Mouse (Mus musculus) embryonic fibroblast, embryonic 13.5 days (primary cell): Measurements from ENCODE around the gene Ankrd28. TPM values are rescaled to one million over a fixed set of nuclear protein-coding genes. Genes with fewer than 3 reads are reported as not detected.

Experiments
- H3K27ac ChIP-seq: 2 replicates; pipeline ENCODE4 v1.5.1; 2012; ENCODE audit warnings: low read length, control low read depth, inconsistent platforms; ENCODE audit not compliant: insufficient read depth
- H3K4me1 ChIP-seq: 2 replicates; pipeline ENCODE4 v1.6.1; 2011; ENCODE audit warnings: low read length; ENCODE audit not compliant: control insufficient read depth, insufficient read depth
- H3K4me3 ChIP-seq: 2 replicates; pipeline ENCODE4 v1.5.1; 2011; ENCODE audit warnings: mild to moderate bottlenecking, control low read depth, low read length; ENCODE audit not compliant: insufficient read depth
- CTCF ChIP-seq: IDR thresholded peaks from 2 replicates; pipeline ENCODE4 v1.5.1; 2011; ENCODE audit warnings: mild to moderate bottlenecking, control low read depth, low read length, moderate library complexity, borderline replicate concordance; ENCODE audit not compliant: insufficient read depth
- POLR2A ChIP-seq: IDR thresholded peaks from 2 replicates; pipeline ENCODE4 v1.6.1; 2011; ENCODE audit warnings: low read depth, mild to moderate bottlenecking, control low read depth, low read length, moderate library complexity
- polyA plus RNA-seq: library from polyadenylated mRNA; stranded (reverse); fragments of >200 nt; gene quantifications from 2 replicates; pipeline ENCODE4 v1.2.4, GENCODE M21; 2011; ENCODE audit warnings: low read depth; ENCODE audit not compliant: missing spikeins, insufficient read length

The Ankrd28 gene
- polyA plus RNA-seq, 1 experiment, result 57.5 TPM

GRCm38 (mm10) chr14:31661671-31662554 is 168.5 kb downstream of the Ankrd28 start:
- H3K4me3 ChIP-seq, result peak overlapping the region; percentile 8
- TF ChIP-seq CTCF (no peak), POLR2A (peak; percentile 69)
- peaks cover 41% of the 10 kb centered on the region for H3K4me1 ChIP-seq
- peak overlapping the region; percentile 99 for H3K27ac ChIP-seq

GRCm38 (mm10) chr14:31660312-31661093 is 169.9 kb downstream of the Ankrd28 start:
- H3K27ac ChIP-seq, result peak overlapping the region; percentile 99
- H3K4me1 ChIP-seq, result peaks cover 39% of the 10 kb centered on the region
- no peak for TF ChIP-seq CTCF
- TF ChIP-seq POLR2A, result no peak
- no peak overlapping the region for H3K4me3 ChIP-seq

GRCm38 (mm10) chr14:31659501-31660181 is 170.8 kb downstream of the Ankrd28 start:
- Histone ChIP-seq H3K4me3 (no peak overlapping the region), H3K4me1 (peaks cover 31% of the 10 kb centered on the region), H3K27ac (peak overlapping the region; percentile 99)
- TF ChIP-seq CTCF (no peak), POLR2A (0 out of 2 replicates have a peak, but pooled peaks have one; percentile 16)

GRCm38 (mm10) chr14:31658126-31658680 is 172.2 kb downstream of the Ankrd28 start:
- TF ChIP-seq CTCF (no peak), POLR2A (no peak)
- Histone ChIP-seq H3K4me1 (peaks cover 19% of the 10 kb centered on the region), H3K27ac (no peak overlapping the region), H3K4me3 (no peak overlapping the region)

- peaks cover 14% of the 10 kb centered on the region for H3K4me1 ChIP-seq
- peak overlapping the region; percentile 19; the same call in 1 of the 2 replicates for H3K27ac ChIP-seq
- H3K4me3 ChIP-seq, result no peak overlapping the region
- TF ChIP-seq POLR2A (no peak), CTCF (no peak; the same call in 1 of the 2 replicates)
These were observed 173.4 kb downstream of the Ankrd28 start for GRCm38 (mm10) chr14:31656857-31657645.

- Histone ChIP-seq H3K4me3 (no peak overlapping the region), H3K27ac (no peak overlapping the region), H3K4me1 (peaks cover 14% of the 10 kb centered on the region)
- TF ChIP-seq POLR2A, result no peak
- TF ChIP-seq CTCF, result no peak
These were observed 174.1 kb downstream of the Ankrd28 start for GRCm38 (mm10) chr14:31656386-31656785.

- TF ChIP-seq POLR2A, result no peak
- no peak for TF ChIP-seq CTCF
- no peak overlapping the region for H3K4me3 ChIP-seq
These were observed 175.0 kb downstream of the Ankrd28 start for GRCm38 (mm10) chr14:31655406-31655805.

GRCm38 (mm10) chr14:31654816-31655215 is 175.6 kb downstream of the Ankrd28 start:
- H3K4me1 ChIP-seq, result peaks cover 9% of the 10 kb centered on the region
- TF ChIP-seq CTCF, result no peak
- TF ChIP-seq POLR2A, result no peak

More at GRCm38 (mm10) chr14:31655406-31655805, 175.0 kb downstream of the Ankrd28 start:
- peaks cover 12% of the 10 kb centered on the region for H3K4me1 ChIP-seq
- H3K27ac ChIP-seq, result no peak overlapping the region

More at GRCm38 (mm10) chr14:31654816-31655215, 175.6 kb downstream of the Ankrd28 start:
- no peak overlapping the region for H3K4me3 ChIP-seq
- H3K27ac ChIP-seq, result no peak overlapping the region
